Mouse (Mus musculus): Measurements from ENCODE around the gene Neurog2. TPM values are rescaled to one million over a fixed set of nuclear protein-coding genes. Genes with fewer than 3 reads are reported as not detected.

Neurog2 gene
- not detected for total RNA-seq (2021)
- long read RNA-seq, experiment 1, result 0 reads
- long read RNA-seq, experiment 2, result 0 reads

GRCm38 (mm10) chr3:127633080-127634032, at the start of gene Neurog2:
Gene Neurog2, plus strand, starts transcription at chr3:127633135.
- intact Hi-C loops (cut with DNase I; ENCODE audit: low total_unique reads), result loop anchor here (5.0 kb wide), 1 partner anchor 314 kb away; no protein-coding TSS in a partner anchor
- DNase-seq, result no peak

DNA sequence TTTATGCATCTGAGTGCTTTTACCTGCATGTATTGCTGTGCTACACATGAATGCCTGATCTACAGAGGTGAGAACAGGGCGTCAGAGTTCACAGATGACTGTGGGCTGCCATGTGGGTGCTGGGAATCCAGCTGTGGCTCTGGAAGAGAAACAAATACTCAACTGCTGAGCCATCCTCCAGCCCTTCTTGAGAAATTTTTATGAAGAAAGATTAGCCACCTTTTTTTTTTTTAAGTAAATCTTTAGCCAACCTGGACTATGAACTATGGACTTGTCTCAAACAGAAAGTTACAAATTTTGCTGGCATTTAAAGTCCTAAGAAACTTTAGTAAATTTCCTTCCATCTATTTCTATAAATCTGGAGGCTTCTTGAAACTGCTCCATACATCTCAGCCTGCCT, 35.8 kb upstream of the Neurog2 start:
- no peak for DNase-seq
- intact Hi-C loops (cut with DNase I; ENCODE audit: low total_unique reads), result no loop called here

DNA sequence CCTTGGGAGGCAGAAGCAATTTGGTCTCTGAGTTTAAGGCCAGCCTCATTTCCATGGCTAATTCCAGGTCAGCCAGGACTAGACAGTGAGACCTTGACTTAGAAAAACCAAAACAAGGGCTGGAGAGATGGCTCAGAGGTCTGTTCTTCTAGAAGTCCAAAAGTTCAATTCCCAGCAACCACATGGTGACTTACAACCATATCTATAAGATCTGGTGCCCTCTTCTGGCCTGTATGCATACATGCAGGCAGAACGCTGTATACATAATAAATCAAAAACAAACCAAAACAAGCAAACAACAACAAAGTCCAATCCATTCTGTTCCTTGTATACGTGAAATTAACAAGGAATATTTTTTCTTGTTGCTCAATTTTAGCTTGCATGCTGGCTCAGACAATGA, 24.8 kb upstream of the Neurog2 start:
- intact Hi-C loops (cut with DNase I; ENCODE audit: low total_unique reads), result no loop called here
- no peak for DNase-seq

GRCm38 (mm10) chr3:127625296-127625695, 7.6 kb upstream of the Neurog2 start:
- intact Hi-C loops (cut with DNase I; ENCODE audit: low total_unique reads), result loop anchor here (5.0 kb wide), 1 partner anchor 132 kb away; no protein-coding TSS in a partner anchor
- peak; percentile 63 for DNase-seq

- intact Hi-C loops (cut with DNase I; ENCODE audit: low total_unique reads), result loop anchor here (5.0 kb wide), 1 partner anchor 131 kb away; no protein-coding TSS in a partner anchor
- no peak for DNase-seq
Measured at GRCm38 (mm10) chr3:127625701-127626399, 7.1 kb upstream of the Neurog2 start.

- DNase-seq, result no peak
- intact Hi-C loops (cut with DNase I; ENCODE audit: low total_unique reads), result loop anchor here (5.0 kb wide), 1 partner anchor 131 kb away; no protein-coding TSS in a partner anchor
Measured at GRCm38 (mm10) chr3:127626524-127626923, 6.4 kb upstream of the Neurog2 start.

DNA sequence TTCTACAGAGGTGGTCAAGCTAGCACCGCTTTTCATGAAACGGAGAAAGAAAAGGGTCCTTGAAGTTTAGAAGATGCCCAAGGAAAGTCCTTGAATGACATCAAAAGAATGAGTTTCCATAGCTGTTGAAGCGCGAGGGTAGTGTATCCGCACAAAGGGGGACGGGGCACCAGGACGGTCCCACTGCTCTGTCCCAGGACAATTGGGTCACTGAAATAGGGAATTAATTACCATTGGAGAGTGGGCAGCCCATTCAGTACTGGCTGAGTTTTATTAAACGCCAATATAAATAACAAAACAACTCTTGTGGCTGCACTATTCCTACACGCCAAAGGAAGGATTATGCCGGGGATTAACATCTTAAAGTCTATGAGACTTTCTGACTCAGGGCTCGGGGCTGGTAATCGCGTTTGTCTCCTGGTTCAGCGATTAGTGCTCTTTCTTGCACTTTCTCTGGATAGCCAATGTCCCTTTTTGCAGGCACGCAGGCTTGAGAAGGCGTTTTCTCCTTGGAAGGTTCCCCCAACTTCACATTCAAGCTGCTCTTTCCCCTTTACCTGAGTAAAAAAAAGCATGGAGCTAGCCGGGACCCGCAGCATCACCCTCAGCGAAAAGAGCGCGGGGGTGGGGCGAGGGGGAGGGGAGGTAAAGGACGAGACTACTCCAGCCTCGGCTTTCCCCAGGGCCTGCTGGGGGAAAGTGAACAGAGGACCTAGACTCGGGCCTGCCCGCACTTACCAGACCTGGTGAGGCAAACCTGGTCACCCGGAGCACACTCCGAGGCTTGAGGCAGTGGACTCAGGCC, 5.6 kb upstream of the Neurog2 start:
- no peak for DNase-seq
- intact Hi-C loops (cut with DNase I; ENCODE audit: low total_unique reads), result loop anchor here (5.0 kb wide), 1 partner anchor 130 kb away; no protein-coding TSS in a partner anchor

DNA sequence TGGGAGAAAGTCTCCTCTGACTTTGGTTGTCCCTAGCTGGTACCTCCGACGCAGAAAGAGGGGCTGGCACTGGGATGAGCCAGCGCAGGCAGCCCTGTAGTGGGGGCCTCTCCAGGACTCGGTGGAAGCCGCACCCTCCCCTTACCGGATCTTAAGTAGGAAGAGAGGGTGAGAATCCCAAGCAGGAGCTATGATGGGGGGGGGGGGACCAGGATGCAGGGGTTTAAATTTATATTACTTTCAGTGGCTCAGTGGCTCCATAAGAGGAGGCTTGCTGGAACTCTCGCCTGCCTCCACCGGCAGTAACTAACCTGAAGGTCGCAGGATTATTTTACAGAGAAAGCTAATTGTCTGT, 5.0 kb upstream of the Neurog2 start:
- intact Hi-C loops (cut with DNase I; ENCODE audit: low total_unique reads), result loop anchor here (5.0 kb wide), 1 partner anchor 129 kb away; no protein-coding TSS in a partner anchor
- no peak for DNase-seq

- no peak for DNase-seq
- intact Hi-C loops (cut with DNase I; ENCODE audit: low total_unique reads), result loop anchor here (5.0 kb wide), 1 partner anchor 129 kb away; no protein-coding TSS in a partner anchor
Measured at GRCm38 (mm10) chr3:127628311-127629184, 4.4 kb upstream of the Neurog2 start.

DNA sequence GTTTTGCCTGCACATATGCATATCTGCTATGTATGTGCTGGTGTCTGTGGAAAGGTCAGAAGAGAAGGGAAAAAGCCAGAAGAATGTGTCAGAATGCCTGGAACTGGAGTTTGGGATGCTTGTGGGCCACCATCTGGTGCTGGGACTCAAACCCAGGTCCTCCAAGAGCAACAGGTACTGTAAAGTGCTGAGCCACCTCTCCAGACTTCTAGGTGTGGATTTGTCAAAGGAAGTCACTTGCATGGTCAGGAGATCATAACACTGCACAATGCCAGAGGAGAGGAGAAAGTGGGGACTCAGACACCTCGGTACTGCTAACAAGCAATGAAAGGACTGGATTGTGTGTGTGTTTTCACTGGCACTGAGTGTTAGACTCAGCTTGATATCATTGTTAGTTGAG, 2.7 kb upstream of the Neurog2 start:
- DNase-seq, result no peak
- intact Hi-C loops (cut with DNase I; ENCODE audit: low total_unique reads), result loop anchor here (5.0 kb wide), 1 partner anchor 317 kb away; no protein-coding TSS in a partner anchor

DNA sequence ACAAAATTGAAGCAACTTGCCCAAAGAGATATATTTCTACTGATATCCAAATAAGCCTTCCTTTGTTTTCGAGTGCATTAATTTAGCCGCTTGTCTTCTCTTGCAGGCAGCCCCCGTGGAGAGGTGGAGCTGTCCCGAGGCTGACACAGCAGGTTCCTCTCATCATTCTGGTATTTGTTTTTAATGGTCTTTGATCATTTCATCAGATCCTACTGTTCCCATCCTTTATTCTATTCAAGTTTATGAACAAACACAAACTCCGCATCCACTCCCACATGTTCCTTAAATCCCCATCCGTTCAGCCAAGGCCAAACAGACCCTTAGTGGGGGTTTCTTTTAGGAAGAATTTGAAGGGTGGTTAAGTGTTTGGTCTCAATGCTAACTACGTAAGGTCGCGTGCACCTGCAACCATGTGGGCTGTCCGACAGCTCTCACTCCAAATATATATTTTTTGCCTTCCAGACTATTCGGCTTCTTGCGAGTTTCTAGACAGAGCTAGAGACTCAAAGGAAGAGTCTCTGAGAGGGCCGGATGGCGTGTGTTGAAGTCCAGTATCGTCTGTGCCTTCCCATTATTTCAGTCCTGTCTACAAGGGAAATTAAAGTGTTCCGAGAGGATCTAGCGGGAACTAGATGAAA, 2.1 kb upstream of the Neurog2 start:
- DNase-seq, result no peak
- intact Hi-C loops (cut with DNase I; ENCODE audit: low total_unique reads), result loop anchor here (5.0 kb wide), 1 partner anchor 316 kb away; no protein-coding TSS in a partner anchor

DNA sequence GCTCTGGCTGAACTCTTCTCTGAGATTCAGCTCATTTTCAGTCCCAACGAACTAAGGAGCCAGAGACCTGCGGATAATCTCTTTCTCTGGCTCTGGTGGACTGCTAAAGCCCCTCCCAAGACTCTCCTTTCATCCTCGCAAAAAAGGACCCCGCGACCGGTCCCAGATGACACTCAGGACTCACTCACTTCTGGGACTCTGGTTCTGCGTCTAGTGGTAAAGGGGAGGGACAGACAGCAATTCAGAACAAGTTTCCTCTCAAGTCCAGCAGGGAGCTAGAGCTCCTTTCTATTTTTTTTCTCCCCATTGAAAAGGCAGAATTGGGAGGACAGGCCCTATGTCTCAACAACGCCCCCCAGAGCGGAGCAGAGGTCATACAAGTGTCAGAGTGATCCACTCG, 1.4 kb upstream of the Neurog2 start:
- intact Hi-C loops (cut with DNase I; ENCODE audit: low total_unique reads), result loop anchor here (5.0 kb wide), 1 partner anchor 316 kb away; no protein-coding TSS in a partner anchor
- DNase-seq, result no peak

GRCm38 (mm10) chr3:127632531-127632930, 404 bp upstream of the Neurog2 start:
- intact Hi-C loops (cut with DNase I; ENCODE audit: low total_unique reads), result loop anchor here (5.0 kb wide), 1 partner anchor 315 kb away; no protein-coding TSS in a partner anchor
- DNase-seq, result no peak

- intact Hi-C loops (cut with DNase I; ENCODE audit: low total_unique reads), result loop anchor here (5.0 kb wide), 1 partner anchor 313 kb away; no protein-coding TSS in a partner anchor
- DNase-seq, result peak; percentile 65
Measured at GRCm38 (mm10) chr3:127634101-127634983, 1.4 kb downstream of the Neurog2 start.

DNA sequence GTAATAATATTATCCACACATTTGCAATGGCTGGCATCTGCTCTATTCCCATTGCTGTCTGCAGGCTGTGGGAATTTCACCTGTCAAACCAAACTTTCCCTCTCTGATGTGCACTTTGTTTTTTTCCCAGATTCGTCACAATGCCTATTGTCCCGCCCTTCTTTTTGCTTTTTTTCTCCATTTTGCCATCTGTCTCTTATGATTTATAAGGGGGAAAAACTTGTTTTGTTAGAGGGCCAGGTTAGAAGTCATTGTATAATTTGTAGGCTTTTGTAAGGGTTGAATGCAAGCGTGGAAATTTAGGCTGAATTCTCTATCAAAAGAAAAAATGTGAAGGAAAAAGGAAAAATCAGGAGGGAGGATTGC, 2.0 kb downstream of the Neurog2 start:
- intact Hi-C loops (cut with DNase I; ENCODE audit: low total_unique reads), result loop anchor here (5.0 kb wide), 1 partner anchor 312 kb away; no protein-coding TSS in a partner anchor
- DNase-seq, result no peak

- peak; percentile 40 for DNase-seq
- intact Hi-C loops (cut with DNase I; ENCODE audit: low total_unique reads), result no loop called here
Measured at GRCm38 (mm10) chr3:127639875-127640761, 7.2 kb downstream of the Neurog2 start.
